Mouse (Mus musculus): Measurements from ENCODE around the gene Sema3d. TPM values are rescaled to one million over a fixed set of nuclear protein-coding genes. Genes with fewer than 3 reads are reported as not detected.

Gene Sema3d
- polyA plus RNA-seq, 1 experiment from 2014 or later: 3.4 TPM

DNA sequence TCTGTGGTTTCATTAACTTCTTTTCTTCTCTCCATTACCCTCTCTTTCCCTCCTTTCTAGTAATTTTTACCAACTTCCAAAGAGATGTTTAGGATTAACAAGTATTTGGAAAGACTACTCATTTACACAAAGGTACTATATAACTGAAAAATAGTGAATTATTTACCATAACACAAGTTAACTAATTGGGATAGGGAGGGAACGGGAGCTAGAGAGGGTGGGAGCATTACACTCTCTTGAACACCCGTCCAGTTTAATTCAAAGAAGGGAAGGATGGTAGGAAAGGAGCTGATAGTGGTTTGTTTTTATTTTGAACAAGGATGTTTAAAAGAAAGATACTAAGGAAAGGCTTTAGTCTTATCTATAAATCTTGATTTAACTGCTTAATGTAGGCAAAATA, 104.7 kb downstream of the Sema3d start:
- TF ChIP-seq CTCF (IDR thresholded peaks at IDR 0.05) (no peak), EP300 (IDR thresholded peaks at IDR 0.05) (no peak)
- Histone ChIP-seq H3K27me3 (replicated peaks; ENCODE audit: insufficient read depth, low read length) (no peaks in the 10 kb centered on the region), H3K36me3 (ENCODE audit: insufficient read depth, low read length) (no peaks in the 10 kb centered on the region), H3K27ac (ENCODE audit: low read length) (no peak overlapping the region), H3K9me3 (ENCODE audit: low read length) (no peaks in the 10 kb centered on the region), H3K4me3 (ENCODE audit: low read depth, low read length) (no peak overlapping the region), H3K9ac (replicated peaks; ENCODE audit: low read depth) (no peak overlapping the region), H3K4me2 (replicated peaks; ENCODE audit: low read depth, low read length) (no peak overlapping the region), H3K4me1 (ENCODE audit: insufficient read depth, low read depth, low read length) (no peaks in the 10 kb centered on the region)
- 77% methylated on average over 2 of the region's 2 CpGs for WGBS
- ATAC-seq: no peak
- DNase-seq (ENCODE audit: low spot score): no peak

DNA sequence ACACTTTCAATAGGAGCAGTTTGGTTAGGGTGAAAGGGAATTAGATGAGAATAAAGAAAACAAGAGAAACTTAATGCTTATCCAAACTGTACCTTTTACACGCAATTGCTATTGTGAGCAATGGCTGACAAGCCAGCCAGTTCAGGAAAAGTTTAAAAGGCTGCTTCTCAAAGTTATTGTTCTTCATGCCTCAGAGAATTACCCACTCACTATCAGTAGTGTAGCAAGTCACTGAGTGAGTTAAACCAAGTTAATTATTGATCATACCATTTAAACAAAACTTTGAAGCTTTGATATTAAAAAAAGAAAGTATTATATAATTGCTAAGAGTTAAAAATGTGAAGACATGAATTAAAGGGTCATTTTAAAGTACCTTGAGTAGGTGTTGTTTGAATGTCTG, 108.5 kb downstream of the Sema3d start:
- H3K4me1 ChIP-seq (ENCODE audit: insufficient read depth, low read depth, low read length): no peaks in the 10 kb centered on the region

DNA sequence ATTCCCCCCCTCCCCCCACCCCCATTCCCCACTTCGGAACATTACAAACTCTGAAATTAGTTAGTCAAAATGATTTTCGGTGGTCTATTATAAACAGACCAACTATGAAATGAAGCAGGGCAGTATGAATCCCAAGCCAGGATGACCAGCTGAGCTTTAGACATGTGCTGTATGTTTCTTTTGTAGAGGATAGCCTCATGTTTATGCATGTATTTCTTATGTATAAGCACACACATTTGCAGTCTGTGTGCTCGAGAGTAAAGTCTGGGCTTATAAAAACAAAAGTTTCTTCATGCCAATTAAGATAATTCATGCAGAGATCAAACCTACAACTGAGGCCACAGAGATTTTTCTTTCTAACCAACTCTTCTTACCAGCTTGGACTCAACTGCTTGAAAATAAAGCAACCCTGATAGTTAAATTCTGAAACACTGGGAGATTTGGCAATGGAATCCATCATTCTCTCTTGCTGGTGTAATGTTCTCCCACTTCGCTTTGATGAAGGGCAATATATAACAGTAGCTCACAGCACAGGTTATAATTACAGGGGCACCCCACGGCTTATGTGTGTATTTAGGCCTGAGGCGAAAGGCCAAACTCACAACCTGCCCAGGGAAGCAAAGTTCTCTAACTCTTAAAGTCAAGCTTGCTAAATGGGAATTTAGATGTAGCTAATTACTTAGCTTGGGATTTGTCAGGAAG, 115.2 kb downstream of the Sema3d start:
- Histone ChIP-seq H3K4me3 (ENCODE audit: low read depth, low read length) (no peak overlapping the region), H3K9ac (replicated peaks; ENCODE audit: low read depth) (no peak overlapping the region), H3K36me3 (ENCODE audit: insufficient read depth, low read length) (no peaks in the 10 kb centered on the region), H3K27ac (ENCODE audit: low read length) (no peak overlapping the region), H3K27me3 (replicated peaks; ENCODE audit: insufficient read depth, low read length) (no peaks in the 10 kb centered on the region), H3K9me3 (ENCODE audit: low read length) (no peaks in the 10 kb centered on the region), H3K4me1 (ENCODE audit: insufficient read depth, low read depth, low read length) (no peaks in the 10 kb centered on the region), H3K4me2 (replicated peaks; ENCODE audit: low read depth, low read length) (no peak overlapping the region)
- WGBS: 76% methylated on average over 6 of the region's 6 CpGs
- no peak for TF ChIP-seq EP300 (IDR thresholded peaks at IDR 0.05)
- TF ChIP-seq CTCF (IDR thresholded peaks at IDR 0.05): no peak
- ATAC-seq: no peak
- no peak for DNase-seq (ENCODE audit: low spot score)

More for the DNA sequence above, 108.5 kb downstream of the Sema3d start:
- 41% methylated on average over 1 of the region's 1 CpGs for WGBS
- H3K9ac ChIP-seq (replicated peaks; ENCODE audit: low read depth): no peak overlapping the region
- TF ChIP-seq CTCF (IDR thresholded peaks at IDR 0.05) (no peak), EP300 (IDR thresholded peaks at IDR 0.05) (no peak)
- H3K4me2 ChIP-seq (replicated peaks; ENCODE audit: low read depth, low read length): no peak overlapping the region
- no peaks in the 10 kb centered on the region for H3K27me3 ChIP-seq (replicated peaks; ENCODE audit: insufficient read depth, low read length)
- H3K4me3 ChIP-seq (ENCODE audit: low read depth, low read length): no peak overlapping the region
- ATAC-seq (no peak), DNase-seq (ENCODE audit: low spot score) (no peak)
- no peaks in the 10 kb centered on the region for H3K36me3 ChIP-seq (ENCODE audit: insufficient read depth, low read length)
- H3K9me3 ChIP-seq (ENCODE audit: low read length): no peaks in the 10 kb centered on the region
- no peak overlapping the region for H3K27ac ChIP-seq (ENCODE audit: low read length)

DNA sequence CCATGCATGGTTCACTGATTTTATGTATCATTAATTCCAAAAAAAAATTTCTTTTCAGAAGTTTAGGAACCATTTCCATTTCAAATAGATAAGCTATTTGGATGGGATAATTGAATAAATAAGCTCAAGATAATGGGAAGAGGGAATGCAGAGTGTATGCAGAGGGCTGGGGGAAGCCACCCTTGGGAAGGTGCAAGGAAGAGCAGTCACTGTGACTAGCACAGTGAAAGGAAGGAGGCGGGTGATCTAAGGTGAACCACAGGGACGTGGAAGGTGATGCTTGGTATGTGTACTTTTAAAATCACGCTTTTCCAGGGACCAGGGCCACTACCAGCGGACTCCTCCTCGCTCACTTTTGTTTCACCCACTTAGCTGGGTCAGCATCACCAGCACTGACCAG, 115.9 kb downstream of the Sema3d start:
- TF ChIP-seq EP300 (IDR thresholded peaks at IDR 0.05): no peak
- no peak for TF ChIP-seq CTCF (IDR thresholded peaks at IDR 0.05)
- H3K27ac ChIP-seq (ENCODE audit: low read length): no peak overlapping the region
- ATAC-seq (no peak), DNase-seq (ENCODE audit: low spot score) (no peak)
- no peak overlapping the region for H3K4me3 ChIP-seq (ENCODE audit: low read depth, low read length)
- no peaks in the 10 kb centered on the region for H3K36me3 ChIP-seq (ENCODE audit: insufficient read depth, low read length)
- 85% methylated on average over 5 of the region's 5 CpGs for WGBS
- no peaks in the 10 kb centered on the region for H3K27me3 ChIP-seq (replicated peaks; ENCODE audit: insufficient read depth, low read length)
- H3K4me1 ChIP-seq (ENCODE audit: insufficient read depth, low read depth, low read length): no peaks in the 10 kb centered on the region
- H3K4me2 ChIP-seq (replicated peaks; ENCODE audit: low read depth, low read length): no peak overlapping the region
- H3K9me3 ChIP-seq (ENCODE audit: low read length): no peaks in the 10 kb centered on the region
- H3K9ac ChIP-seq (replicated peaks; ENCODE audit: low read depth): no peak overlapping the region

DNA sequence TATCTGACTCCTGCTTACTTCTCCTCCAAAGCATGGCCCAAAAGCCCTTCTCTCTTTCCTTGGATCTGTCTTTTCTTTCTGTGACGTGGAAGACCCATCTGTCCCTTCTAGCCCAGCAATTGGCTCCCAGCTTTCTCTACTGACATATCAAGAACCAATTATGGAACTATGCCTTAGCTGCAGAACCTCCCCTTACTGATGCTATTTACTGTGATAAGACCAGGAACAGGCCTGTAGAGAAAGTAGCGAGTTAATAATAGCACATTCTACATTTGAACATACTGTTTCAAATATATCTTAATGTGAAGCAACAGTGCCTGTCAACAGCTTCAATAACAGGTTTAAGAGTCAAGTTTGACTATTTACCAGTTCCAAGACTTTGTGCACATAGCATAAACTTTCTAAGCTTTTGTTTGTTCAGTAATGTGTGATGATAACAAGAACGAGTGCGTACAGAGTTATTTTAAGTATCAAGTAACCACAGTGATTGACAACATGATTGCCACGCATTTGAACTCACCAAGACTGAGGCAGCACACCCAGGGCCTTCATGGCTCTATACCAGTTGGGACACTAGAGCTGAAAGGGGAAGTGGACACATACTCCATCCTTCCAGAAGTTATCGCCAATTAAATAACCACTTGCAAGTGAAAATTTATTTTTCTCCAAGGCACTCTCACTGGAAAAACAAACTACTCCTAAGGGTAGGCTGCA, 116.8 kb downstream of the Sema3d start:
- Histone ChIP-seq H3K9me3 (ENCODE audit: low read length) (no peaks in the 10 kb centered on the region), H3K9ac (replicated peaks; ENCODE audit: low read depth) (no peak overlapping the region), H3K27me3 (replicated peaks; ENCODE audit: insufficient read depth, low read length) (no peaks in the 10 kb centered on the region), H3K4me2 (replicated peaks; ENCODE audit: low read depth, low read length) (no peak overlapping the region), H3K27ac (ENCODE audit: low read length) (no peak overlapping the region), H3K36me3 (ENCODE audit: insufficient read depth, low read length) (no peaks in the 10 kb centered on the region), H3K4me3 (ENCODE audit: low read depth, low read length) (no peak overlapping the region), H3K4me1 (ENCODE audit: insufficient read depth, low read depth, low read length) (no peaks in the 10 kb centered on the region)
- ATAC-seq: peak; percentile 43
- WGBS: 54% methylated on average over 6 of the region's 6 CpGs
- TF ChIP-seq EP300 (IDR thresholded peaks at IDR 0.05) (no peak), CTCF (IDR thresholded peaks at IDR 0.05) (no peak)
- peak; percentile 56 for DNase-seq (ENCODE audit: low spot score)

DNA sequence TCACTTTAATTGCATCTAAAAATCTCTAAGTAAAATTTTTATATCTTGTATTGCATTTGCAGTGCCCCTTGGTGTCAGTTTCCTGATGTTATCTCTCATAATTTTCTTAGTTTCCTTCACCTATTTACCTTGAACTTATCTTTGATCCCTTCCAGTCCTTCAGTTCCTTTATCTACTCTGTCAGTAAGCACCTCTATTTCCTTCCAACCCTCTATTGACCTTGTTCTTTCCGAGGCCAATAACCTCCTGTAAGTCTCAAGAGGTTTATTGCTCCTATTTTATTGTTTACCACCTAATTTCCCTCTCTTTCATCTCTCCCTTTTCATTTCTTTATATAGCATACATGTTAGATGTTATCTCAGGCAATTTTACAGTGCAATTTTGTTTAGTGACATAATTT, 129.3 kb downstream of the Sema3d start:
- no peak for TF ChIP-seq EP300 (IDR thresholded peaks at IDR 0.05)
- no peak overlapping the region for H3K27ac ChIP-seq (ENCODE audit: low read length)

More for the DNA sequence above, 129.3 kb downstream of the Sema3d start:
- Histone ChIP-seq H3K9ac (replicated peaks; ENCODE audit: low read depth) (no peak overlapping the region), H3K4me3 (ENCODE audit: low read depth, low read length) (no peak overlapping the region), H3K4me2 (replicated peaks; ENCODE audit: low read depth, low read length) (no peak overlapping the region), H3K9me3 (ENCODE audit: low read length) (no peaks in the 10 kb centered on the region), H3K4me1 (ENCODE audit: insufficient read depth, low read depth, low read length) (no peaks in the 10 kb centered on the region), H3K27me3 (replicated peaks; ENCODE audit: insufficient read depth, low read length) (no peaks in the 10 kb centered on the region), H3K36me3 (ENCODE audit: insufficient read depth, low read length) (no peaks in the 10 kb centered on the region)
- no peak for ATAC-seq
- DNase-seq (ENCODE audit: low spot score): no peak
- 25% methylated on average over 1 of the region's 1 CpGs for WGBS
